Mouse (Mus musculus): ENCODE data around the gene Gm12166.
"Not testable (repeated sequence)": the region's sequence is repeated elsewhere in the genome, so short reads cannot be mapped to it uniquely, and the experiment has no call there.

Gene Gm12166

DNA sequence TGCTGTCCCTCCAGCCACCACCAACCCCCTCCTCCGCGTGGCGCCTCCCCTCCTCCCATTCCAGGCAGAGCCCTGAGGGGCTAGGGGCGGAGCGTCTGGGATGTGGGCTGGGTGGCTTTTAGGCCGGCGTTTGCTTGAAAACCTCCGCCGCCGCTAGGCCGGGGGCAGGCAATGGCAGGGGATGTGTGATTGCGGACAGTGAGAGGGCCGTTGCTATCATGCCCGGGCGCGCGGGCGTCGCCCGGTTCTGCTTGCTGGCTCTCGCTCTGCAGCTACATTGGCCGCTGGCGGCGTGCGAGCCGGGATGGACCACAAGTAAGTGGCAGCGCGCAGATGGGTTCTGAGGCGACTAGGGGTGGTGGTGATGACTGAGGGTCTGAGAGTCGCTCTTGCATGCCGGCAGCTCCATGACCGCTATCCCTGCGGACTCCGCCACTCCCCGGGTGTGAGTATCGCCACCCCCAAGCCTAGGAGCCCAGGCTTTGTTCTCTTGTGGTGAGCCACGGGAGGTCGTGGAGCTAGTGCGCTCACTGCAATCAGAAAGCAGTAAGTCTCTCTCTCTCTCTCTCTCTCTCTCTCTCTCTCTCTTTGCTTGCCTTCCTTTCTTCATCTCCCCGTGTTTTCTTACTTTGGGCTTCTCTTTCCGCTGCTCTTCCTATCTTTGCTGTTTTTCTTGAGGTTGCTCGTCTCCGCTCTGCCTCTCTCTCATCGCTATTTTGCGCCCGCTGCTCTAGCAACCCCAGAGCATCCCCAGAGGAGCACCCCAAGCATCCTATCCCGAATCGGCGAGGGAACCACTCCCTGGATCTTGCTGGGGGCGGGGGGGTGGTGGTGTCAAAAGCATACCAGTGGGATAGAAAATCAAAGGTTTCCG, 4.0 kb upstream of the Gm12166 start, which contains the start of gene Adam19:
TSS of gene Adam19 (plus strand) at position 97 of the 874 bp plus-strand sequence.
- in situ Hi-C loops (cut with MboI) = loop anchor here (5.0 kb wide), 1 partner anchor 71 kb away; no protein-coding TSS in a partner anchor

DNA sequence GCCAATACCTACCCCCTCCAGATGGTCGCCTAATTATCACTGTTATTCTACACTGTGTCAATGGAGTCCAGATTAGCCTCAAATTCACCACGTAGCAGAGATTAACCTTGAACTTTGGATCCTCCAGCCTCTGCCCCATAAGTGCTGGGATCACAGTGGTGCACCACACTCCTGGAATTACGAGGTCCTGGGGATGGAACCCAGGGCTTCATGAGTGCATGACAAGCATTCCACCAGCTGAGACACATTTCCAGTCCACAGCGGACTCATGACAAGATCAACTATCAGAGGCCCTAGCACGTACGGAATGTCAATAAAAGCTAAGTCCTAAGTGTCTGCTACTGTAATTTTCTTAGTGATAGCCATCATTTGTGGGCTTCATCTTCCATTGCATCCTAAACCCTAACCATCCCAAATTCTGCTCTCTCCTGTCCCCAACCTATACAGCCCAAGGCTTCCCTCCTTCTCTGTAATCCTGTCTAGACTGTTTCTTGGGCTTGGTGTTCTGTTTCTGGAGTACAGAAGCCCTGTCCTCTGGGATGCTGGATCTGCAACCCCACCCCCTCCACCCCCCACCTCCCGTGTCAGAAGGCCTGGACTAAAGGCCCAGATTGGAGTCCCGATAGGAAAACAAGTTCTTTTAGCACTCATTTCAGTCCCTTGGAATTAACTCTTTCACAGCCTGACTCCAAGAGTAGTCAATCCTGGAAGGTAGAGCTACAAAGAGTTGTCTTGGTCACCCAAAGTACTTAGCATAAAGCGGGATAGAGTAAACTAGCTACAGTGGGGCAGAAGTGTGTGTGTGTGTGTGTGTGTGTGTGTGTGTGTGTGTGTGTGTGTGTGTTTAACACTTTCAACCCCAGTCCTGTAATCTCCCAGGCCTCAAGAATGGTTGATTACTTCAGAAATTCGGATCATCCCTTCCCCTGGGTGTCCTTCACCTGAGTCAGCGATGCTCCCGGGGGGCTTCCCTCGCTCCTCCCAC, 3.1 kb upstream of the Gm12166 start:
- in situ Hi-C loops (cut with MboI) = loop anchor here (5.0 kb wide), 1 partner anchor 72 kb away; no protein-coding TSS in a partner anchor

DNA sequence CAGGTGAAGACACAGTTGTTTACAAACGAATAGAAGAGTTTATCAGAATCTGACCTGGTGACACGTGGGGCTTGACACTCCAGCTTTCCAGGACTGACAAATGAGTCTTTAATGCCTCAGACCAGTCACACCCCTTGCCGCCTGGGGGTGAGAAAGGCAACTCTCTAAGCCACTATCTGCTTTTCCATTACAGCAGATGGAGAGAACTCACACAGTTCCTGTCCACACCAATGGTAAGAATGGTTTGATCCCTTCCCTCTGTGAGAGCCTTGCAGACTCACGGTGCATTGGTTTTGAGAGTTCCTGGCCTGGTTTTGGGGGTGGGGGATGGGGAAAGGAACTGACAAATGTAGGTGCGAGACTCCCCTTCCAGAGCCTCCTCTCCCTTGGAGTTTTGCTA, 2.2 kb upstream of the Gm12166 start:
- in situ Hi-C loops (cut with MboI) = no loop called here

DNA sequence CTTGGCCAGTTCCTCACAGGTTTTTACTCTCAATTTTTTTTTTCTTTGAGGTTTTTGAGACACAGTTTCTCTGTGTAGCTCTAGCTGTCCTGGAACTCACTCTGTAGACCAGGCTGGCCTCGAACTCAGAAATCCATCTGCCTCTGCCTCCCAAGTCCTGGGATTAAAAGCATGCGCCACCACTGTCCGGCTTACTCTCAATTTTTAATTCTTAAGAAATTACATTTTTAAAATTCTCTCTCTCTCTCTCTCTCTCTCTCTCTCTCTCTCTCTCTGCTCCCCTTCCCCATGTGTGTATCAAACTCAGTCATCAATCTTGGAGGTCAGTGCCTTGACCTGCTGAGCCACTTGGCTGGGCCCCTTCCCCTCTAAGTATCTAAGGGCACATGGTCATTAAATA, 1.3 kb upstream of the Gm12166 start:
- in situ Hi-C loops (cut with MboI) = not testable (repeated sequence)

DNA sequence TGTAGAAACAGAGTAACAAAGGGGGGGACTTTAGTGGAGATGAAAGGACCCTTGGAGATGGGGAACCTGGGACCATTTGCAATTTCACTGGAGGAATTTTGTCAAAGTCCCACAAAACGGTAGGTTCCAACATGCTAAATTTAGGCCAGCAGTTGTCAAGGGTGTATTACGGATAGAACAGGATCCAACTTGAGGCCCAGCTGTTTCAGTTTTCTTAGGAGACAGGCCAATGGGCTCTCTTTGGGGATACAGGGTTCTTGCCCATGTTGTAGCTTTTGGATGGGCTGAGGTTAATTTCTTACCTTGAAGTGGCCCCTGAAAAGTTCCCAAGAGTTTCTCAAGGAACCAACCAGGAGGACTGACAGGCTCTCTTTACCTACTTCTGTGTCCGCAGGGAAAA, 4.9 kb downstream of the Gm12166 start:
- in situ Hi-C loops (cut with MboI) = no loop called here

DNA sequence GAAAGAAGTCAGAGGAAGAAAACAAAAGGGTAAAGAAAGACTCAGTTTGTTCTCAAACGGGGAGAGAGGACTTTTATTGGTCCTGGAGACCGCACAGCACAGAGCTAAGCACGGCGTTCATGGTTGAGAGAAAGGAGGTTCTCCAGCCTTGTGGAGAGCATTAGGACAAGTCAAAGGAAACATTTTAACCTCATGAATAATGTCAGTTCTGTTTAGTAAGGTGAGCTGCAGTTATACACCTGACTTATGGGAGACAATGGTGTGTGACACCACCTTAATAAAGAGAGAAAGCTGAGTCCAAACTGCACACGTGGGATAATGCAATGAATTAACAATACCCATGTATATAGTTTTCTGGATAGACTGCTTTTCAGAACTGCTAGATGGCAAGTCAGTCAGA, 7.3 kb downstream of the Gm12166 start:
- in situ Hi-C loops (cut with MboI) = no loop called here

DNA sequence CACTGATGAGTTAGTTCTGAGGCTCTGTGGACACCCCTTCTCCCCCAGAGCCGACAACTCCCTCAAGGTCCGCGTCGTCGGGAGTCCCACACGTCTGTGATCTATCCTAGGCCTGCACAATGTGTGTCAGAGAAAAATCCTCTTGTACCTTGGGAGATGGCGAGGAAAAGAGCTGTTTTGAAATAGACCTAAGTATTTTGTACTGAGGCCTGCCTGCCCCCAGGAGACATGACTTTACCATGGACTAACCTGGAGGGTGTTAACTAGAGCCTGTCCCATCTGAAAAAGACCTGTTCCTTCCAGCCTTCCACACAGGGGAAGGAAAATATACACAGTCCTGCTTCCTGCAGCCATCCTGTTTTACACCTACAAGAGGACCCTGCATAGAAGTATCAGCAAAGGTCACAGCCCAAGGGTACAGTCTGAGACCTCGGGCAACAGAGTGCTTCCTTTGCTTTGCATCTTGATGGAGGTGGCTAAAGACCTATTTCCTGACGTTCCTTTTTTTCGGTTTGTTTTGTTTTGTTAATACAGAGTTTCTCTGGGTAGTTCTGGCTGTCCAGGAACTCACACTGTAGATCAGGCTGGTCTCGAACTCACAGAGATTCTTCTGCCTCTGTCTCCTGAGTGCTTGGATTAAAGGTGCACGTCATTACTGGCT, 10.4 kb downstream of the Gm12166 start:
- in situ Hi-C loops (cut with MboI) = no loop called here

DNA sequence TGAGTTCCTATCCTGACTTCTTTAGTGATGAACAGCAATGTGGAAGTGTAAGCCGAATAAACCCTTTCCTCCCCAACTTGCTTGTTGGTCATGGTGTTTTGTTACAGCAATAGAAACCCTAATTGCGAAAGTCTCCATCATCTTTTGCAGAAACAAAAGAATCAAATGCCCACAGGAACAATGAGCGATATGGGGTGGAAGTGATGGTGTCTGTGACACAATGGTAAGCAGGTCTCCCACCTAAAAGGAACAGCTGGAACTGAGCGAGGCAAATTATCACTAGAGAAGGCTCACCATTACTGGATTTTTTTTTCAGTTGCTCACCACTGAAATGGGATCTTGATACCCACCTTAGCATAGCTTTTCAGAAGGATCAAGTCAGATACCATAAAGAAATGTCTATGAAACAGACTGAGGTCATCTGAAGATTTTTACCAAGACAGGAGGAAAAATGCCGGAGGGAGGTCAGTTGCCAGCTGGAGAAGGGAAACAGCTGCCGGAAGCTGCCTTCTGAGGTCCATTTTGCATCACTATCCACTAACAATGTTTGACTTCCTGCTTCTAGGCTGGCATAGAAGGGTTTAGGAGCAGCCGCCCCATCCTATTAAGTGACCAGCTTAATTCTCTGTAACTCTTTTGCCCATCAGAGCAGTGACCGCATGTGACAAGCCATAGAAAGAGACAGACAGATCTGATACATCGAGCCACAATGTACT, 11.1 kb downstream of the Gm12166 start:
- in situ Hi-C loops (cut with MboI) = no loop called here

DNA sequence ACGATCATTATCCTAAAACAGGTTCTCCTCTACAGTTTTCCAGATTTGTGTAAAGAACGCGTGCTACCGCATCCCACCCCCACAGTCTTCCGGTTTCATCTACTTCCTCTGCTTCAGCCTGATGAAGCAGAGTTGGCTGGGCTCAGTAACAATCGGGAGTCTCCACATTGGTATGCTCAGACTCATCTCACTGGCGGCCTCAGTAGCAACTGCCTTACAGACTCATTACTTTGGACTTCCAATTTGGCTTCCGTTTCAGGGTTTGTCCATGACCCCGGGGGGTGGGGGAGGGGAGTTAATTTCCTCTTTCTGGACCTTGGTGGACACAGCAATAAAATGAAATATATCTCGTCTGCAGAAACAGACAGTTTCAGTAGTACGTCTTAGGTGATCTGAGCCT, 12.8 kb downstream of the Gm12166 start:
- in situ Hi-C loops (cut with MboI) = loop anchor here (10.0 kb wide), 1 partner anchor 175 kb away; no protein-coding TSS in a partner anchor

DNA sequence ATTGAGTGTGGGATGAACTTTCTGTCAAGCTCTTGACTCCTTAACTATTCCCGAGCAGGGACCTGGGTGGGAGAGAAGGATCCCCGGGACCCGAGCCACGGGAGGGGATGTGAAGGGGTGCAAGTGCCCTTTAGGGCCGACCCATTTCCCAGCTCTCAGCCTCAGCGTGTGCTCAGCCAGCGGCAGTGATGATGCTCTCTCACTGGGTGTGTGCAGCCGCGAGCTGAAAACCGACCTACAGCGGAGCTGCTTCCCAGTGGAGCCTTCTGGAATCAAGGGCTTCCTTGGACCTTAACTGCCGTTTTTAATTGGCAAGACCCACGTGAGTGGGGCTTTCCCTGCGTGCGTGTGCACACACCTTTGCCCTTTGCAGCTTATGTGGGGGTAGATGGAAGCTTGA, 13.2 kb downstream of the Gm12166 start:
- in situ Hi-C loops (cut with MboI) = loop anchor here (10.0 kb wide), 1 partner anchor 176 kb away; no protein-coding TSS in a partner anchor

DNA sequence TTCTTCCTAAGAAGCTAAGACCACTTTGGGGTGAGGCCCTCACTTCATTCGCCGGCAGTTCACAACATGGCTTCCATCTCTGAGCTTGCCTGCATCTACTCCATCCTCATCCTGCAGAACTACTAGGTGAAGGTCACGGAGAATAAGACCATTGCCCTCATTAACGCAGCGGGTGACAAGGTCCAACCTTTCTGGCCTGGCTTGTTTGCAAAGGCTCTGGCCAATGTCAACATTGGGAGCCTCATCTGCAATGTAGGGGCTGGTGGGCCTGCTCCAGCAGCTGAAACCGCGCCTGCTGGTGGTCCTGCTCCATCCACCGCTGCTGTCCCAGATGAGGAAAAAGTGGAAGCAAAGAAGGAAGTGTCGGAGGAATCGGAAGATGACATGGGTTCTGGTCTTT, 15.7 kb downstream of the Gm12166 start:
- in situ Hi-C loops (cut with MboI) = loop anchor here (10.0 kb wide), 1 partner anchor 178 kb away; no protein-coding TSS in a partner anchor

DNA sequence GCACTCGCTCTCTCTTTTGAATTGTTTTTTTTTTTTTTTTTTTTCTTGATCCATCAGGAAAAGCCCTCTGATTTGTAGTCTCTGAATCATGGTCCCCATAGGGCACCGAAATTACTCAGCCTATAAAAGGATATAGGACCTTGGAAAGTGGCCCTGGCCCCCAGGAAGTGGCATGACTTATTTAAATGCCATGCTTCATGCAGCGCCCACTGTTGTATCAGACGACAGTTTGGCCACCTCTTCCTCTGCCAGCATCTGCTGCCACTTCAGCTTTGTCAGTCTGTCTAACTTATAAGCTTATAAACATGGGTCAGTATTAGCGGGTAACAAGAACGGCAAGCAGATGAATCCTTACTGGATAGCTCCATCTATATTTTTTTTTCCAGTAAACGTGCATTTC, 19.2 kb downstream of the Gm12166 start:
- in situ Hi-C loops (cut with MboI) = loop anchor here (10.0 kb wide), 1 partner anchor 182 kb away; no protein-coding TSS in a partner anchor

DNA sequence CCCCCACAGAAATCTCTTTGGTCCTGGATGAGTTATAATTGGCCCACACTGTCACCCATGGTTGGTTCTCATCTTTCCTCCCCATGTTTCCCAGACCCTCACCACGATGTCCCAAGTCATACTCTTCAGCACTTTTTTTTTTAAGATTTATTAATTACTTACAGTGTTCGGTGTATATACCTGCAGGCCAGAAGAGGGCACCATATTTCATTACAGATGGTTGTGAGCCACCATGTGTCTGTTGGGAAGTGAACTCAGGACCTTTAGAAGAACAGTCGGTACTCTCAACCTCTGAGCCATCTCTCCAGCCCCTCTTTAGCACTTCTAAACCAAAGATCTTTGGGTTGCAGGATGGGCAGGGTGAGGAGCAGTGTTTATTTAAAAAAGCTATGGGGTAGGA, 20.7 kb downstream of the Gm12166 start:
- in situ Hi-C loops (cut with MboI) = loop anchor here (10.0 kb wide), 1 partner anchor 183 kb away; no protein-coding TSS in a partner anchor

DNA sequence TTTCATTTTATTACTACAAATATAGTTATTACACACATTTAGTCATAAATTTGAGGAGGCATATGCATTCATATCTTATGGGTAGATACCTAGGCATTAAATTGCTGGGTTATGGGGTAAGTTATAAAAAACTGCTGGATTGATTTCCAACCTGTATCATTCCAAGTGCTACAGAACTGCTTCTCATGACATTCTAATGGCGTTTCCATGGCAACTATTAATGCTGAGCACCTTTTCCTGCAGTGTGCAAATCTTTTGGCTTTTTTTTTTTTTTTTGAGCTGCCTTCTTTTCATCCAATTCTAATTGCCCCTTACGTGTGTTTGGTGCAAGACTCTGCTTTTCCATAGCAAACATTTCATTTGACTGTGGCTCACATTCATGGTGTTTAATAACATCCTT, 22.1 kb downstream of the Gm12166 start:
- in situ Hi-C loops (cut with MboI) = loop anchor here (10.0 kb wide), 1 partner anchor 185 kb away; no protein-coding TSS in a partner anchor

DNA sequence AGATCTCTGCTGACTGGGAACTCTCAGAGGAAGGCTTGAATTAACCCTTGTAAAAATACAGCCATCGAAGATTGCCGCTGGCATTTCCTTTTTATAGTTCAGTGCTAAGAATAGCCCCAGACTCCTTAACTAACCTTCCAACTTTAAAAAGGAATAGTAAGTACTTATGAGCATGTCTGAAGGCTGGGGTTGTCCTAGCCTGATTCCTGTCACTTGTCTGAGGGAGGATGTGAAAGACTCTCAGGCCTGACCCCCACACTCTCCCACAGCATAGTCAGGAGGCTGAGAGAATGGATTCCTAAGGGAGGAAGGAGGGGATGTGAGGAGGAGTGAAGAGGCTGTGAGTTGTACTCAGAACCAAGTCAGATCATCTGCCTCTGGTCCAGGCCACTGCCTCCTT, 22.6 kb downstream of the Gm12166 start:
- in situ Hi-C loops (cut with MboI) = no loop called here

DNA sequence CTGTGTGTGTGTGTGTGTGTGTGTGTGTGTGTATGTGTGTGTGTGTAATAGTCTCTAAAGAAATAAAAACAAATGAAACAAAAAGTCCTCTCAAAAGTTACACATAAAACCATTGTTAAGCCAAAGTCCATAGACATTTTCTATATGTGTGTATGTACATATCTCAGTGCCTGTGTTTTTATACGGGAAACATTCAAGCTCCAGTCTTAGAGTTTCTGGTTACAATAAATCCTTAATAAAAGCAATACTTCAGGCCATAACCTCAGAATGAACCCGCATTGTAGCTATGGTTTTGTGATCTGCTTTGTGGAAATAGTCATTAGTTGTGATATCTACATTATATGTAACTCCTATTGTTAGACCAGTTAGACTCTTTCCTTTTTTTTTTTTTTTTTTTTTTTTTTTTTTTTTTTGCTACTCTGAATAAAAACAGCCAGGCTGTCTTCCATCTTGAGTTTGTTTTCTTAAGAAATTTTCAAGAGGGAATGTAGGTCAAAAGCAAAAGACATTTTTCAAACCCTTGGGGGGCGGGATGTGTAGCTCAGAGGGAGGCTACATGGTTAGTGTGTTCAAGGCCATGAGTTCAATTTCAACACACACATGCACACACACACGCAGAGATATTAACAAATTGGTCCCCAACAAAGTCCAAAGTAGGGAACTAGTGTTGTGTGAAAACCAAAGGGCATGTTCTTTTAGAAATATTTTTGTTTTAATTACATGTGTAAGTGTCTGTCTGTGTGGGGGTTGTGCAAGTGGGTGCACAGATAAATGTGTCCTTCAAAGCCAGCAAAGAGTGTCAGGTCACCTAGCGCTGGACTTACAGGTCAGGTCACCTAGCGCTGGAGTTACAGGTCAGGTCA, 23.9 kb downstream of the Gm12166 start:
- in situ Hi-C loops (cut with MboI) = no loop called here

DNA sequence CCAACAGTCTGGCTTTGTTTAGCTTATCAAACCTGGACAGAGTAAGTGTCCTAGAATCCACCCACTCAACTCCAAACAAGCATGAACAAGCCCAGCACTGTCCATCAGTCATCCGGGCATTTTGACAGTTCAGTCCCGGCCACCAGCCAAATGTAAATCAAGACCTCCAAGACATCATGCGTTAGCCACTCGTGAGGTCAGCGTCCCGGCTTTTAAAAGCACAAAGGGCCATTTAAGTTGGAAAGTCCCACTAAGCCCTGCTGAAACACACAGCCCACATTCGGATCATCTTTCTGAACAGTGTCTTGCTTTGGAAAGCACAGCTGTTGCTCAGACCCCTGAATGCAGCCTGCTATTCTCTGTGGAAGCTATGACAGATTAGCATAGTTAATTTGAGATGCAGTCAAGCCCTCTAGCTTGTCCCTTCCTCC, 26.1 kb downstream of the Gm12166 start:
- in situ Hi-C loops (cut with MboI) = no loop called here

DNA sequence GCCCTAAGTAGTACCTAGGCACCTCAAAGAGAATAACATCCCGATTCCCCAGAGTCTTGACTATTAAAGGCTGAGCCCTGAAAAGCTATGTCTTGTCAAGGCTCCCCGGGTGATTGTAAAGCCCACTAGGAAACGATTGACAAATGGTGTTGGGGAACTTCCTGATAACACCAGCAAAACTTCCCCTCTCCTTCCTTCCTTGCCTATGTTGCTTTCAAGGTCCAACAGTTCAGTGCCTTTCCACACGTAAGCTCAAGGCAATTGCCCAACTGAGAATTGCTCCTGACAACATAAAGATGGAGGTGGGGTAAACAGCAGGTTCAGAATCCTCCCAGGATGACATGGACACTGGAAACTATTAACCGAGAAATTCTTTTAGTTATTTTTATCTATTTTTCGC, 29.1 kb downstream of the Gm12166 start:
- in situ Hi-C loops (cut with MboI) = no loop called here

DNA sequence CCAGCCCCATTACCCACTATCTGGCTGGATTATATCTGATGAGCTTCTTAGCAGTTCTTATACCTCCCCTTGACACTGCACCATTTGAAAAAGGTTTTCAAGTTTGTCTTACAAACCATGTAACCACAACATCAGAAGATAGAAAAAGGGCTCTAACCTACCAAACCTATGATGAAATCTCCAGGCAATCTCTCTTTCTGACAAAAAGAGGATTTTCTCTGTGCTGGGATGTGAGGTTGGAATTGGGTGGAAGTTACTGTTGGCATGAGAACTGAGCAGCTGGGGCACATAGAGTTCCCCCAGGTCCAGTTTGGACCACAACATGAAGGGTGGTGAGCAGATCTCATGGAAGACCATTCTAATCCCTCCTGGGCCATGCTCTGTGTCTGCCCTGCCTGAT, 30.3 kb downstream of the Gm12166 start:
- in situ Hi-C loops (cut with MboI) = no loop called here

DNA sequence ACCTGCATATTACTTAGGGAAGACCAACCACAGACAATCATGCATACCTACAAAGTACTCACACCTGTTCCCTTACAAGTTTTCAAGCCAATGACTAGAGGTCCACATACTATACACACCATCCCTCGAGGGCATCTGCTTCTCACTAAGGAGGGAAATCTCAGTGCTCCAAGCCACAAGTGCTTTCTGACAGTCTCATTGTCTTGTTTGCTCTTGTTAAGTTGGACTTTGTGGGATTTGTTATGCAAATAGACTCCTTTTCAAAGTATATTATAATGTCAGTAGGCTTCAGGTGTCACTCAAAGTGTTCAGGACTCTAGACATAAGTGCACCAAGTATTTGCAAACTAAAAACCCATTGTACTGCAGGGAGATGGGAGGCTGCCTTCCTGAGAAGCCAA, 31.9 kb downstream of the Gm12166 start:
- in situ Hi-C loops (cut with MboI) = no loop called here

Measured in mature B cell (primary cell).